Mouse (Mus musculus): ENCODE measurements at regions not wholly inside any gene's neighbourhood (a gene's known extent, or its start where the extent isn't known, plus 50 kb on each side); places are given as distances from the start of the nearest gene placed in this dataset.

DNA sequence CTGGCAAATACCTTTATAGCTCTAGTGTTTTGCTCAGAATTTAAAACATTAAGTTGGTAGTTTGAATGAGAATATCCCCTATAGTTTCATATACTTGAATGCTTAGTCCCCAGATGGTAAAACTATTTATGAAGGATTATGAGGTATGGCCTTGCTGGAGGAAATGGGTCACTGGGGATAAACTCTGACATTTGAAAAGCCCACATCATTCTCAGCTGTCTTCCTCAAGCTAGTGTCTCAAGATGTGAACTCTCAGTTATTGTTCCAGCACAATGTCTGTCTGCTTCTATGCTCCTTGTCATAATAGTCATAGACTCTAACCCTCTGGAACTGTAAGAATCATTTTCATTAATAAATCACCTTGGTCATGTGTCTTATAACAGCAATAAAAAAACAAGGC, 2004.1 kb upstream of the Gm8797 start:
- H3K9me3 ChIP-seq: no peaks in the 10 kb centered on the region
- H3K27ac ChIP-seq: no peak overlapping the region
- ATAC-seq (ENCODE audit: borderline replicate concordance, extremely low read depth, low FRiP score, low TSS enrichment): no peak
- H3K4me1 ChIP-seq: no peaks in the 10 kb centered on the region
- H3K4me2 ChIP-seq: no peak overlapping the region
- H3K4me3 ChIP-seq: no peak overlapping the region
- no peak overlapping the region for H3K9ac ChIP-seq
- no peaks in the 10 kb centered on the region for H3K27me3 ChIP-seq
- H3K36me3 ChIP-seq: no peaks in the 10 kb centered on the region

DNA sequence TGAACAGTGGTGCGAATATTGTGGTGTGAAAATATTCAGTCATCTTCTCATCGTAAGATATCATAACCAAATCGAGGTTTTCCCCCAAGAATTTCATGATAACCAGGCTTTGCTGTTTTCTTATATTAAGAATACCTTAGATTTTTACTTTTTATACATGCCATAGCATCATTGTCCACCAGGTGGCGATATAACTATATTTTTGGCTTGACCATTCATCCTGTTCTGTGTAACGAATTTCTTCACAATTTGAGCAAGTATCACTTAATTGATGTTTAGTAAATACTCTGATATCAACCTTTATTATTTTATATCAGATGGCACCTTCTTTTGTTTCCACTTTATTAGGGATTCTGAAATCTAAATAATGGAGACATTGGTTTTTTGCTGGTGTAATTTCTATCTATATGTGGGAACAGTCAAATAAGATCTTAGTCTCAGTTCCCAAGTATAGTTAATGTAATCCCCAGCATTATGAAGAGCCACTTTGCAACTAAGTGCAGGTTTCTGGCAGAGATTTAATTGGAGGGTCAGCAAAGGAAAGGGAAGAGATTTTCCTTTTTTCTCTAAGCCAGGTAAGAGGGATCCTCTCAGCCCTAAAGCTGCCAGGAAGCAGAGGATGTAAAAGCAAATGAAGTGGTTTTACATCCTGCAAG, 1998.9 kb upstream of the Gm8797 start:
- no peaks in the 10 kb centered on the region for H3K27me3 ChIP-seq
- no peaks in the 10 kb centered on the region for H3K36me3 ChIP-seq
- no peak overlapping the region for H3K9ac ChIP-seq
- H3K9me3 ChIP-seq: no peaks in the 10 kb centered on the region
- 5% methylated on average over 5 of the region's 5 CpGs for WGBS
- no peak overlapping the region for H3K27ac ChIP-seq
- H3K4me1 ChIP-seq: no peaks in the 10 kb centered on the region
- H3K4me2 ChIP-seq: no peak overlapping the region
- no peak for ATAC-seq (ENCODE audit: borderline replicate concordance, extremely low read depth, low FRiP score, low TSS enrichment)
- no peak overlapping the region for H3K4me3 ChIP-seq

DNA sequence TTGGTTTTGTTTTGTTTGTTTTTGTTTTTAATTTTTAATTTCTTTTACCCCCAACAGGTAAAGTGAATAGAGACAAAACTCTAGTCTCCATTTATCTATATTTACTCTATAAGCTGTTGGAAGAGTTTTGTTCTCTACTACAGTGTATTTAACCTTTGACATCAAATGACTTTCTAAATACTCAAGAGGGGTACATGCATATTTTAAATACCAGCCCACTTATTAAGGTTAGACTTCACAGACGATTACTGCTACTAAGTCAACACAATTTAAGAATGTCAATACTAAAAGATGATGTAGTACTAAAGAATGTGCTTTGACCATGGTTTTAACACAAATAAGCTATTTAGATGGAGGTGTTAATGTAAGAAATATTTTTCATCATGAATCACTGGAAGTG, 1989.3 kb upstream of the Gm8797 start:
- Histone ChIP-seq H3K36me3 (no peaks in the 10 kb centered on the region), H3K4me3 (no peak overlapping the region), H3K9ac (no peak overlapping the region), H3K27me3 (no peaks in the 10 kb centered on the region), H3K4me1 (no peaks in the 10 kb centered on the region), H3K4me2 (no peak overlapping the region), H3K27ac (no peak overlapping the region), H3K9me3 (no peaks in the 10 kb centered on the region)
- WGBS: 20% methylated on average over 1 of the region's 1 CpGs
- ATAC-seq (ENCODE audit: borderline replicate concordance, extremely low read depth, low FRiP score, low TSS enrichment): peak; percentile 52; the same call in 1 of the 2 replicates

DNA sequence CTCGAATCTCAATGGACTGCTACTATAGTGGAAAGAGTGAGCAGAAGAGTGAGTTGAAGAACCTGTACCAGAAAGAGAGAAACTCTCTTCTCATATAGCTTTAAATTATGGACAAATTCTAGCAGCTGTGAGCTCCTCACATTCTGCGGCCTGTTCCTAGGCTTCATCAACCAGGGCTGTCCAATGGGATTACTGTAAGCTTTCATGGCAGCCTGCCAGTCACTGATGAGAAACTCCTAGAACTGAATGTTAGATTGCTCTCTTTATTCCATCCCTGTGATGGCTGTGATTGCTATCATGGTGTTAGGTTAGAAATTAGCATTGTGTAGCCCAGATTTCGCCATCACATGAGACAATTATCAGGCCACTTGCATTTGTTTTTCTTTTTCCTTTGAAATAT, 1966.4 kb upstream of the Gm8797 start:
- H3K36me3 ChIP-seq: no peaks in the 10 kb centered on the region
- 79% methylated on average over 3 of the region's 3 CpGs for WGBS
- no peaks in the 10 kb centered on the region for H3K9me3 ChIP-seq
- no peak overlapping the region for H3K27ac ChIP-seq
- H3K4me3 ChIP-seq: no peak overlapping the region
- no peaks in the 10 kb centered on the region for H3K27me3 ChIP-seq
- H3K4me2 ChIP-seq: no peak overlapping the region
- no peak for ATAC-seq (ENCODE audit: borderline replicate concordance, extremely low read depth, low FRiP score, low TSS enrichment)
- no peak overlapping the region for H3K9ac ChIP-seq
- no peaks in the 10 kb centered on the region for H3K4me1 ChIP-seq

DNA sequence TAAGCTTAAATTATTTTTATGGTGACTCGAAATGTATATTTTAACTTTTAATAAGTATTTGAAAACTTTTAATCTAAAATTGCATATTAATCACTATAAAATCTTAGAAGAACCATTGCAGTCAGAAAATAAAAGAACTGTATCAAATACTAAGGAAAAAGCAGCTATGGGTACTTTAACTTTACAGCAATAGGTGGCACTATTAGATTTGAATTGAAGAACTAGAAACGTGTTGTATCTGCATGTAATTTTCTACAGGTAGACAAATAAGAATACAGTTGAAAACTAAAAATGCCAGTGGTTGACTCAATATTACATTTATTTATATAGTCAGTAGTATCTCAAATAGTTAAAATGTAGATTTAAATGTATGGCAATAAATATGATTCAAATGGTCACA, 1964.6 kb upstream of the Gm8797 start:
- 54% methylated on average over 2 of the region's 2 CpGs for WGBS
- ATAC-seq (ENCODE audit: borderline replicate concordance, extremely low read depth, low FRiP score, low TSS enrichment): no peak

DNA sequence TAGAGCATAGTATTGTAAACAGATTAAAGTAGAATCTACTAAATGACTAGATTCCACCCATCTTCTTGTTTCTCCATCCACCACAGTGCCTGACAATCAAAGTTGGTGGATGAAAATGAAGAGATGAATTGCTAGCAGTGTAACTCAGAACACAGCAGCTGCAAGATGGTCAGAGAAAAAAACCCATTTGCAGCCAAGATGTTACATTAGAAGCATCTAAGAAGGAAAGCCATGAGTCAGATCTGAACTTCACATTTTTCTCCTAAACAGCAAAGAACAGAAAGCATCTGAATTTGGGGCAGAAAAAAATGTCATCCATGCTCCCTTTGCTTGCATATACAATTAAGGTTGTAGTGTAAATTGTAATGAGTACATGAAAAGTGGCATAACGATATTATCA, 1942.8 kb upstream of the Gm8797 start:
- H3K27ac ChIP-seq: no peak overlapping the region
- H3K4me3 ChIP-seq: no peak overlapping the region
- no peaks in the 10 kb centered on the region for H3K9me3 ChIP-seq
- H3K27me3 ChIP-seq: no peaks in the 10 kb centered on the region
- H3K4me2 ChIP-seq: no peak overlapping the region
- no peak overlapping the region for H3K9ac ChIP-seq
- no peak for ATAC-seq (ENCODE audit: borderline replicate concordance, extremely low read depth, low FRiP score, low TSS enrichment)
- H3K36me3 ChIP-seq: no peaks in the 10 kb centered on the region
- no peaks in the 10 kb centered on the region for H3K4me1 ChIP-seq
- WGBS: 76% methylated on average over 1 of the region's 1 CpGs

More for the DNA sequence above, 1964.6 kb upstream of the Gm8797 start:
- no peaks in the 10 kb centered on the region for H3K27me3 ChIP-seq
- H3K36me3 ChIP-seq: no peaks in the 10 kb centered on the region
- no peak overlapping the region for H3K27ac ChIP-seq
- H3K9me3 ChIP-seq: no peaks in the 10 kb centered on the region
- no peak overlapping the region for H3K9ac ChIP-seq
- no peaks in the 10 kb centered on the region for H3K4me1 ChIP-seq
- H3K4me3 ChIP-seq: no peak overlapping the region
- H3K4me2 ChIP-seq: no peak overlapping the region

DNA sequence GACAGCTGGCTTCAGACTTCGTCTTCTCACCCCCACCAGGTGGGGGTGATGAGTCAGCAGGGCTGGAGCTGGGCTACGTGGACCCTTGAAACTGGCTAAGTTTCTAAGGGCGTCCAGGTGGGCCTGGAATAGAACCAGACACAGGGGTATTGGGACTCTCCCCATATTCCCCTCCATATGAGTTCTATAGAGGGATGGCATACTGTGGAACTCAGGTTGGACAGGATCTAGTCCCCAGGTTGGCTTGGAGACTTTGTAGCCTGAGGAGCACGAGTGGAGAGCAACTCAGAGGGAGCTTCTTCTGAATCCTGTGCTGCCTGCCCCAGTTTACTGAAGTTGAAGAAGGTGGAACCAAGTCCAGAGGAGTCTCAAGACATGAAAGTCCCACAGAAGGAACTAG, 1921.6 kb upstream of the Gm8797 start:
- no peaks in the 10 kb centered on the region for H3K36me3 ChIP-seq
- H3K4me2 ChIP-seq: no peak overlapping the region
- H3K4me1 ChIP-seq: no peaks in the 10 kb centered on the region
- no peak for ATAC-seq (ENCODE audit: borderline replicate concordance, extremely low read depth, low FRiP score, low TSS enrichment)
- H3K4me3 ChIP-seq: no peak overlapping the region
- no peaks in the 10 kb centered on the region; the same call in 1 of the 2 replicates for H3K9me3 ChIP-seq
- H3K9ac ChIP-seq: no peak overlapping the region
- H3K27me3 ChIP-seq: no peaks in the 10 kb centered on the region
- no peak overlapping the region for H3K27ac ChIP-seq
- WGBS: 59% methylated on average over 4 of the region's 4 CpGs

DNA sequence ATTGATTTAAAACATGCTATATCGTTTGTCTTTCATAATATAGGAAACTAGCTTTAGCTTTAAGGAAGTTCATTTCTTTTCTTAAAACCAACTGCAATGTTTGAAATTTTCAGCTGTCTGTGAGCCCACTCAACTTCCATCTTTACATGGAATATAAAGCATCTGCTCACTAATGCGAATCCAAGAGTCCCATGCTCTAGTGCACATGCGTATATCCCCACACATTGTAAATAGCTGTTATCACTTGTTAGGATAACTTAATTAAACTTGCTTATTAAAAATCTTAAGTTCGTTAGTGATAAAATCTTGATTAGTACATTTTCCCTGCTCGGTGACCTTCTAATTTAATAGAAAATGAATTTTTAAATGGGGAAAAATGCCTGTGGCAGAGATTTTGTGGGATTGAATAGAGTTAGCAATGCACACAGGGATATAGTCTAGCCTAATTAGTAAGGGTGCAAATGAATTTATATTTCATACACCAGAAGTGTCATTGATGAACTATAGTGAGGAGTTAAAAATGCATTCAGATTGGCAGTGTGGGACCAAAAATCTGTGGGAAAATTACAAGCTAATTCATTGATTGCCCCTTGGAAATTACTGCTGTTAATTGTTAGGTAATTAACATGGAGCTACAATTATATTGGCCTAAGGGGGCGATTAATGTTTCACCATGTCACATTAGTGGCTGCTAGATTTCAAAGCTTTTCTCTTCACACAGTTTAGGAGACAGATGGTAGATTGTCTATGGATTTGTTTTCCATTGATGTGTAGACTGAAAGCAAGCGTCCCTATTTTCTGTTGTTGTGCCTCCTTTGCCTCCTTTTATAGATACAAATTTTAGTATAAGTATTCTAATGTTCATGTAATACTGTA, 1919.0 kb upstream of the Gm8797 start:
- WGBS: 84% methylated on average over 7 of the region's 7 CpGs
- Histone ChIP-seq H3K9me3 (no peaks in the 10 kb centered on the region), H3K9ac (no peak overlapping the region), H3K27ac (no peak overlapping the region), H3K4me1 (no peaks in the 10 kb centered on the region), H3K36me3 (no peaks in the 10 kb centered on the region), H3K4me2 (no peak overlapping the region), H3K27me3 (no peaks in the 10 kb centered on the region), H3K4me3 (no peak overlapping the region)
- ATAC-seq (ENCODE audit: borderline replicate concordance, extremely low read depth, low FRiP score, low TSS enrichment): no peak
